Mouse (Mus musculus) E14TG2a.4 (cell line): ENCODE measurements around the gene Chid1.
A peak's percentile ranks its signal among the peaks of the same experiment; 100 is the strongest.

Source experiments
- H3K27me3 ChIP-seq: 2 replicates; pipeline ENCODE4 v1.6.1; 2014; ENCODE audit warnings: low read length, control low read depth; ENCODE audit not compliant: insufficient read depth
- H3K36me3 ChIP-seq: 2 replicates; pipeline ENCODE4 v1.6.1; 2014; ENCODE audit warnings: low read length, control low read depth; ENCODE audit not compliant: insufficient read depth
- H3K4me1 ChIP-seq: replicated peaks from 2 replicates; pipeline ENCODE4 v1.6.1; 2014; ENCODE audit warnings: low read depth, low read length, control low read depth
- H3K4me3 ChIP-seq: replicated peaks from 2 replicates; pipeline ENCODE4 v1.5.1; 2014; ENCODE audit warnings: mild to moderate bottlenecking, low read length
- H3K9me3 ChIP-seq: 2 replicates; pipeline ENCODE4 v1.6.1; 2014; ENCODE audit warnings: low read length, control low read depth
- CTCF ChIP-seq: conservative IDR thresholded peaks from 2 replicates; pipeline ENCODE4 v1.5.1; 2014; ENCODE audit warnings: low read length
- NANOG ChIP-seq: IDR thresholded peaks from 2 replicates; pipeline ENCODE4 v1.6.1; 2014; ENCODE audit warnings: borderline replicate concordance, low read length, mixed read lengths
- POU5F1 ChIP-seq: IDR thresholded peaks from 2 replicates; pipeline ENCODE4 v1.6.1; 2014; ENCODE audit warnings: low read length, borderline replicate concordance

Chid1 gene

DNA sequence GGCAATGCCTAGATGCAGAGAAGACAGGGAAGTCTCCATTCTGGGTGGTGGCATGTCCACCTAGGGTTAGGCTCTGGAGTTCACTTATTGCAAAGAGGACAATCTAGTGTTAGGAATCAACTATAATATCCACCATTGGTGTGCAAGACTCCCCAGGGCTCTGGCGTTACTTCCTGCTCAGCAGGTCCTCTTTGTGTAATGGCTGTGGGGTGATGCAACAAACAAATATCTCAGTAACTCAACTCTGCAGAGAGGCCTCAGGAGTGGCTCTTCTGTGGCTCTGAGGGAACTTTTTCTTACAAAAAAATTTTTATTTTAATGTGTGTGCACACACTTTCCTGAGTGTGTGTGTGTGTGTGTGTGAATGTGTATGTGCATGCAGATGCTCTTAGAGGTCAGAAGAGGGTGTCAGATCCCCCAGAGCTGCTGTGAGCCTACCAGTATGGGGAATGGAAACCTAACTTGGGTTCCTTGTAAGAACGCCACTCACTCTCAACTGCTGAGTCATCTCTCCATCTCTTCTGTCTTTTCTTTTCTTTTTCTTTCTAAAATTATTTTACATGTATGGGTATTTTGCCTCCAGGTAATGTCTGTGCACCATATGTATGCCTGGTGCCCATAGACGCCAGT, 9.9 kb upstream of the Chid1 start:
- no peak for TF ChIP-seq POU5F1
- TF ChIP-seq NANOG: no peak
- no peak for TF ChIP-seq CTCF
- no peaks in the 10 kb centered on the region for H3K4me1 ChIP-seq
- no peaks in the 10 kb centered on the region for H3K36me3 ChIP-seq
- H3K27me3 ChIP-seq: peaks cover 3% of the 10 kb centered on the region; the same call in 1 of the 2 replicates
- no peak overlapping the region for H3K4me3 ChIP-seq
- H3K9me3 ChIP-seq: no peaks in the 10 kb centered on the region

DNA sequence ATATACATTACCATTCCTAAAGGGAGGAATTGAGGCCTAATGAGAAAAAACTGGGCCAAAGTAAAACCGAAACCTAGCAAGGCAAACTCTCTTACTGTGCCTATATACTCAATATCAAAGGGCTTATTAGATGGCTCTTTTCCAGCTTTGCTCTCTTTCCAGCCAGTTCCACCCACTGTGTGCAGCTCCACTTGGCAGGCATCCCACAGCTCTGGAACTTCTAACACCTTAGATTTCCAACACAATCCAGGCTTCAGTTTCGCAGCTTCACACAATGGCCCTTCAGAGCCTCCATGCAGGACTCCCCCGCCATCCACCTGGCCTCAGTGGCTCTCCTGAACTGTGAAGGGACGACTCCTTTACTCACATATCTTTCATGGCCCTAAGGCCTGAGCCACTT, 5.0 kb upstream of the Chid1 start:
- Histone ChIP-seq H3K4me3 (no peak overlapping the region), H3K36me3 (no peaks in the 10 kb centered on the region), H3K9me3 (no peaks in the 10 kb centered on the region), H3K27me3 (peaks cover 7% of the 10 kb centered on the region), H3K4me1 (peaks cover 16% of the 10 kb centered on the region)
- TF ChIP-seq NANOG: no peak
- no peak for TF ChIP-seq CTCF
- TF ChIP-seq POU5F1: no peak

DNA sequence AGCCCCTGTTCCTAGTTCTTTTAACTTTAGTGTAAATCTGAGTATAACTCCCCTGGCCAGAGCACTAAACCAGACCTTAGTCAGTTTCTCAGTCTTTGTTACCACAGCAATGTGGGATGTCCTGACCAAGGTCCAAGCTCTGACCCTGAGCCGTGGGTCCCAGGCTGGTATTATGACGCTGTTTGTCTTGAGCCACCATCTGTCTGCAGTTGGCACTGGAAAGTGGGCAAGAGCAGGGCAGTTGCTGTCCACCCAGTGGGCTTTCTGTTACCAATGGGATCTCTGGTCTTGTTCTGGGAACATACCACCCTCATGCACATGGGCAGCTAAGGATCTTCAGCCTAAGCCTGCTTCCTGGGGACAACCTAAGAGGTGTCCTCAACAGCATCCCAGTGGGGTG, 2.9 kb upstream of the Chid1 start:
- TF ChIP-seq CTCF (no peak), NANOG (no peak), POU5F1 (no peak)

DNA sequence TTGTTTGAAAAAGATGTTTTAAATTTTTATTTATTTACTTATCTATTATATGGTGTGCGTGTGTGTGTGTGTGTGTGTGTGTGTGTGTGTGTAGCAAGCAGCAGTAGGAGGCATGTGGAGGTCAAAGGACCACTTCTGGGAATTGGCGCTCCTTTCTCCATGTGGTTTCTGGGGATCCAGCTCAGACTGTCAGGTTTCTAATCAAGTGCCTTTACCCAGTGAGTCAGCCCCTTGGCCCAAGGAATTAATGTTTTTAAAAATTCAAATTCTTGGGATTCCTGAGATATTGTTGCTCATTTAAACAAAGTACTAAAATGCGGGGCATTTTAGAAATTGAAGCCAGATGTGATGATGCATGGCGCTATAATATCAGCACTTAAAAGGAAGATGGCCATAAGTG, 2.0 kb upstream of the Chid1 start:
- peaks cover 4% of the 10 kb centered on the region; the same call in 1 of the 2 replicates for H3K27me3 ChIP-seq
- H3K4me3 ChIP-seq: no peak overlapping the region
- no peaks in the 10 kb centered on the region for H3K36me3 ChIP-seq
- TF ChIP-seq NANOG (no peak), CTCF (no peak)
- peaks cover 29% of the 10 kb centered on the region for H3K4me1 ChIP-seq
- H3K9me3 ChIP-seq: no peaks in the 10 kb centered on the region

More for the DNA sequence above, 2.9 kb upstream of the Chid1 start:
- no peak overlapping the region for H3K4me3 ChIP-seq
- no peaks in the 10 kb centered on the region for H3K36me3 ChIP-seq
- peaks cover 29% of the 10 kb centered on the region for H3K4me1 ChIP-seq
- peaks cover 7% of the 10 kb centered on the region for H3K27me3 ChIP-seq
- H3K9me3 ChIP-seq: no peaks in the 10 kb centered on the region

DNA sequence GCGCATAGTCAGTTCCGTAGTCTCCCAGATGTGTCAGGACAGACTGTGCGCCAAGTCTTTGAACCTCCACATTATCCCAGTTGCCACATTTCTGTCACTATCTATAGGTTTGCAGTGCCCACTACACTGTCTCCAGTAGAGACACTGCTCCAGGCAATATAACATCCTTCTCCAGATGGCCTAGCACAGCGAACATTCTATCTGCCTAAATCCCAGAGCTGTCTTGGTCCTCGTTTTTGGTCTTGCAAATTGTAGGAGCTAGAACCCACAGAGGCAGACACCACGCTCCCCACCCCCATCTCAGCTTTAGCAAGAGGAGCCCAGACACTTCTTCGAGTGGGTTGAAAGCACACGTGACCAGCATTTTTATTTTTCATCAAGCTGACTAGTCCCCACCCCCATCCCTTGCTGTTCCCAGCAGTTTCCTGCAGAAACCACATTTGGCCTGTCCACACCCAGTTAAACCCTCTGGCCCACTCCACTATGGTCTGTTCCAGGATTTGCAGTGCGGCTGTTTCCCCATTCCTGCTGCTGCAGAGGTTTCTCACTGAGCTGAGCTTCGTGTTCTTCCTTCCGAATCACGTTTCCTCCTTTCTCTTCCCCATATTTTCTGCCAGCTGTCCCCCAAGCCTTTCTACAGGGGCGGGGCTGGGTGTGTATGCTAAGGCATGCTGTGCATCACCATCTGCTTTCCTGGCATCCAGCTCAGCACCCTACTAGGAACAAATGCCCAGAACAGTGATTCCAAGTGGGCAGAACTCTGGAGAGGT, 840 bp upstream of the Chid1 start:
- H3K4me3 ChIP-seq: peak overlapping the region; percentile 93
- no peaks in the 10 kb centered on the region for H3K9me3 ChIP-seq
- TF ChIP-seq NANOG (no peak), CTCF (no peak), POU5F1 (no peak)
- H3K4me1 ChIP-seq: peaks cover 29% of the 10 kb centered on the region
- H3K27me3 ChIP-seq: peaks cover 4% of the 10 kb centered on the region; the same call in 1 of the 2 replicates
- no peaks in the 10 kb centered on the region for H3K36me3 ChIP-seq

DNA sequence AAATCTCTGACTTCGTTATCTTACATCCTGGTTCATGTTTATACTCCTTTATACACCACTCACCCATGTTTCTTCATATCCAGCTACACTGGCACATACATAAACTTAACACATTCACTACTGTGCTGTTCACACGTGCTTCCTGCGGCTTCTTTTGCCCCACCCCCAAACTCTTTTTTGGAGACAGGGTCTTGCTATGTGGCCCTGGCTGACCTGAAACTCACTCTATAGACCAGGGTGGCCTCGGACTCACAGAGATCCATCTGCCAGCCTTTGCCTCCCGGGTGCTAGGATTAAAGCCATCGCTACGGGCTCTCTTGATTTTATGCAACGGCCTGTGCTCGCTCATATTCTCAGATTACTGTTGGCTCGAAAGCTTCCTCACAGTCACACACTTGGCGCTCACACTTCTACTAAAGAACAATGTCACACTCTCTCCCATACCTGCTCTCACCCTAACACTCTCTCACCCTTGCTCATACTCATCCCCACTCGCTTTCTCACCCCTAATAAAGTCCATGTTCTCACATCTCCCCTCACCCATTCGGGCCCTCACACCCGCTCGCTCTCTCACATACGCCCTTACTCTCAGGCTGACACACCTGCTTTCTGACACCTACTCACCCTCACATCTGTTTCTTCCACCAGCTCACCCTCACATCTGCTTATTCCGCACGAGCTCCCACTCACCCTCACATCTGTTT, 653 bp downstream of the Chid1 start:
- Histone ChIP-seq H3K4me1 (peaks cover 29% of the 10 kb centered on the region), H3K36me3 (no peaks in the 10 kb centered on the region), H3K4me3 (peak overlapping the region; percentile 93), H3K27me3 (peaks cover 4% of the 10 kb centered on the region; the same call in 1 of the 2 replicates), H3K9me3 (no peaks in the 10 kb centered on the region)
- no peak for TF ChIP-seq POU5F1
- TF ChIP-seq CTCF: no peak
- TF ChIP-seq NANOG: no peak

DNA sequence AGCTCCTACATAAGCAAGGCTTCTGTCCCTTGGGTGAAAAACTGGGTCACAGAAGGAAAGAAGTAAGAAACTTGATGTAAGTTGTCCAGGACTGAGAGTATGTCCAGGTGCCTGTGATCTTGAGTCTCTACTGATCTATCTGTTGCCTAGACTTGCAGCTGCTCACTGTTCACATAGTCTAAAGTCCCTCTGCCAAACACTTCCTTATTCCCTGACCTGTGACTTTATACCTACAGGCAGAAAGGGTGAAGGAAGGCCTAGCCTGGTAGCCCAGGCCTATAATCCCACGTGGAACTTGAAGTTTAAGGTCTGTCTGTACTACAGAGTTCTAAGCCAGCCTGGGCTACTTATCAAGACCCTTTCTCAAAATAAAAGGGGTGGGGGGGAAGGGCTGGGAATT, 4.1 kb downstream of the Chid1 start:
- peaks cover 21% of the 10 kb centered on the region for H3K4me1 ChIP-seq

DNA sequence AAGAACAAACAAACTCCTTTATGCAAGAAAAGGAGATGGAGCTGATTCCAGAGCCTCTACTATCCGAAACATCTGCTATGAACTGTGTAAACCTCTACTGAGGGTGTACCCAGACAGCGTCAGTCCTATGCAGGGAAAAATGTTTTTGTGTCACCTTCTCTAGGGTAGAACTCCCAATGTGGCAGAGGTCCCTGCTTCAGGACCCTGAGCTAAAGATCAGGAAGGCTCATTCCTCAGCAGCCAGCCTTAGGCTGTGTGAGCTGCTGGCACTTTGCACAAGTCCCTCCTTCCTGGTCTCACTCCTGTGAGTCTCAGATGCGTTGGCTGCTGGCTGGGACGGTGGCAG, 14.1 kb downstream of the Chid1 start:
- TF ChIP-seq CTCF: no peak
- no peak for TF ChIP-seq POU5F1
- TF ChIP-seq NANOG: no peak
- Histone ChIP-seq H3K27me3 (no peaks in the 10 kb centered on the region), H3K36me3 (peaks cover 63% of the 10 kb centered on the region), H3K4me1 (0 out of 2 replicates have a peak, but pooled peaks cover 3% of the 10 kb centered on the region), H3K9me3 (no peaks in the 10 kb centered on the region), H3K4me3 (no peak overlapping the region)

More for the DNA sequence above, 4.1 kb downstream of the Chid1 start:
- no peaks in the 10 kb centered on the region for H3K27me3 ChIP-seq
- H3K36me3 ChIP-seq: peaks cover 9% of the 10 kb centered on the region
- no peak overlapping the region for H3K4me3 ChIP-seq
- no peak for TF ChIP-seq CTCF
- no peak for TF ChIP-seq POU5F1
- no peak for TF ChIP-seq NANOG
- no peaks in the 10 kb centered on the region for H3K9me3 ChIP-seq
